Mouse (Mus musculus) spleen, postnatal 4 days (tissue): ENCODE results near the gene Nr5a2.

ENCODE experiments used
- DNase-seq, 2 experiments: peaks; one replicate each; pipeline ENCODE4 v3.0.0; 2022; ENCODE audit warnings: low spot score in 2 of 2

Nr5a2 gene

GRCm38 (mm10) chr1:136948511-136949275 is 11.6 kb downstream of the Nr5a2 start:
- DNase-seq: no peak

DNA sequence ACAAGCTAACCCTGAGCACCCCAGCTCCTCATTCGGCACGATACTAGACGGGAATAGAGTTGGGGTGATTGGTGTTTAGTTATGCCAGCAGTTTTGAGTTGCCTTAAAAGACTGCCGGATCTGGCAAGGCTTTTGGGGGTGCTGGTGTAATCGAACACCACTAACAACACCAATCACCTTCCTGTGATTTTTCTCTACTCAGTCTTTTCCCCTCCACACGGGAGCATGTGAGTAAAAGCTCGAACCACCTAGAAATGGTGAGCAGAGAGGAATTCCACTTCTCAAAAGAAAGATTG is 12.2 kb downstream of the Nr5a2 start:
- DNase-seq: no peak

GRCm38 (mm10) chr1:136947394-136948126 is 12.7 kb downstream of the Nr5a2 start:
- no peak for DNase-seq

- DNase-seq: no peak
Observed at GRCm38 (mm10) chr1:136946806-136947393, 13.3 kb downstream of the Nr5a2 start.

GRCm38 (mm10) chr1:136946404-136946803 is 13.8 kb downstream of the Nr5a2 start:
- DNase-seq: no peak

GRCm38 (mm10) chr1:136945876-136946275 is 14.4 kb downstream of the Nr5a2 start:
- DNase-seq: no peak

DNA sequence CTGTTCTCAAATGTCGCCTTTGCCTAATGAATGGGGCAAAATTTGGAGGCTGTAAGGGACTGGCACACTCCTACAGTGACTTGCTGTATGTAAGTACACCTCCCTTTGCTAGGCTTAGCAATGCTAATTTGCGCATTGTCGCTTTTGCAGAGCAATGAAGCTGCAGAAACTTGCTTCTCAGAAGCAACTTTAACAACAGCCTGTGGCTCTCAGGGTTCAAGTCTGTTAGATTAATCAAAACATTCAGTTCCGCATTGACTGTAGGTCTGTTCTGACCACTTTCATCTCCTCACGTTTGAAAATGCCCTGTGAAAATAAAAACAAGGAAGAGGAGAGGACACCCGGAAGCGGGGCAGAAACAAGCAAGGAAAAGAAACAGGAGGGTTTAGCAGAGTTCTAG is 14.8 kb downstream of the Nr5a2 start:
- no peak for DNase-seq

DNA sequence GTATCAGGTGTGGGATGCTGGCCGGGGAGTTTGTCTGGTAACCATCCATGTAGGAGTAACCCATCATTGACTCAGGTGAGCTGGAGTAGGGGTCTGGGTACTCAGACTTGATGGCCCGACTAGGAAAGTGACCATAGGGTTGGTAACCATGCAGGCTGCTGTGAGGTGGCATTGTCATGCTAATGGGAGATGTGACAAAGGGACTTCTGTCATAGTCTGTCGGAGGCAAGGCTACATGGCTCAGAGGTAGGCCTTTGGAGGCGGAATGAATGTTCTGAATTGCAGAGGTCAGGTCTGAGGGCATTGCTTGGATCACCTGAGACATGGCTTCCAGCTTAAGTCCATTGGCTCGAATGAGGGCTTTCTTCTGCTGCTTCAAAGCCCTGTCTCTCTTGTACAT is 19.6 kb downstream of the Nr5a2 start:
- DNase-seq: no peak

DNA sequence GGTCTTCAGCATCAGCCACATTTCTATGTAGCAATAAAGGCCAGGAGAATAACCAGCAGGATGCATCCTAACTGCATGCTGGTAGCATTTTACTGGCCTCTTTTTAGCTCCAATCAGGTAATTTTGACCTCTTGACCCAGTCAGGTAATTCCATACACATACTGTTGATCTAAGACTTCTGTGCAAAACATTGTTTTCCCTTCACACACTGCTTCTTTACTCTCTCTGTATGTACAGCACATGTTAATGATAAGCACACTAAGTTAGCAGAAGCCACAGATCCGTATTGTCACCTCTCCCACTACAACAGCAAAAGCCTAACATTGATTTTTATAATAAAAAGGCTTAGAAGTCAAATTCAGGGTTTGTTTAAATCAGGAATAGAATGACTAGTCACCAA is 21.0 kb downstream of the Nr5a2 start:
- DNase-seq: no peak

DNA sequence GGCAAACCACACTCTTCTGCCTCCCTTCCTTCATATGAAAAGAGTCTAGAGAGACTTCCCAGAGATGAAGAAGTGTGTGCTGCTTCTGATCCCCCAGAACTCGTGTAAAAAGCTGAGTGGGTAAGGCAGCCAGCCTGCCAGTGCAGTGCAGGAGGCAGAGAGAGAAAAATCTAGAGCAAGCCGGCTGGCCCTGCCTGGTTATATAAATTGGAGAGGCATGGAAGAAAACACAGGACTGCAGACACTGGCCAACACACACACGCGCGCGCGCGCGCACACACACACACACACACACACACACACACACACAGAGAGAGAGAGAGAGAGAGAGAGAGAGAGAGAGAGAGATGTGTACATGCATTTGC is 24.3 kb downstream of the Nr5a2 start:
- DNase-seq: no peak

GRCm38 (mm10) chr1:136935316-136935959 is 24.8 kb downstream of the Nr5a2 start:
- no peak for DNase-seq

DNA sequence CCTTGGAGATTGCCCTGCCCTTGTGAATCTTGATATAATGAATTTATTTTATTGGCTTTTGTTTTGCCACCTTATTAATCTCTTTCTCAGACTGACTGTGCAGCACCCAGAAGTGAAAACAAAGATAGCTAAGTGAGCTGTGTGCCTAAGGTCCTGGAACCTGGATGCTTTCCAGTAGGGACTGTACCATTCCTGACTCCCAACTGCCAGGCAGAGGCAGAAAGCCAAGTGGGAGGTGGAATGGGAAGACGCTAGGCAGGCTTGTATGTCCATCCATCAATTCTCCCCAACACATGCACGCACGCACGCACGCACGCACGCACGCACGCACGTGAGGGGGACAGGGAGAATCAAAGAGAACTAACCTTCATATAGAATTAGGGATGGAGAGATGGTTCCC is 26.2 kb downstream of the Nr5a2 start:
- no peak for DNase-seq

DNA sequence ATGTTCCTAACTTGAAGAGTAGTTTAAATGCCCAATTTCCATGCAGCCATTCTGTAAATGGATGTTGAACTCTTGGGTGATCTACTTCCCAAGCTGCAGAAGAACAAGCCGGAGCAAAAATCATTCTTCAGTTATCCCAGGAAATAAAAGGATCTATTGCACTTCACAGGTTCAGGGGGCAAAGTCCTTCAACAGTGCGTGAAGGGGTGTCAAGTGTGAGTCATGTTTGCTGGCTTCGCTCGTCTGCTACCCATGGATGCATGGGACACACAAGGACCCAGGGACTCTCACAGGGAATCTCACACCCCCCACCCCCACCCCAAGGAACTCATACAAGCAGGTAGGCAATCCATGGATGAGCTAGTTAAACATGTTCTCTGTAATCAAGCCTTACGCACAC is 29.2 kb downstream of the Nr5a2 start:
- no peak for DNase-seq

GRCm38 (mm10) chr1:136929743-136930142 is 30.5 kb downstream of the Nr5a2 start:
- DNase-seq: no peak

GRCm38 (mm10) chr1:136927428-136927827 is 32.8 kb downstream of the Nr5a2 start:
- no peak for DNase-seq

- no peak for DNase-seq
Observed at GRCm38 (mm10) chr1:136926026-136926425, 34.2 kb downstream of the Nr5a2 start.

- no peak for DNase-seq
Observed at GRCm38 (mm10) chr1:136920089-136920488, 40.2 kb downstream of the Nr5a2 start.

DNA sequence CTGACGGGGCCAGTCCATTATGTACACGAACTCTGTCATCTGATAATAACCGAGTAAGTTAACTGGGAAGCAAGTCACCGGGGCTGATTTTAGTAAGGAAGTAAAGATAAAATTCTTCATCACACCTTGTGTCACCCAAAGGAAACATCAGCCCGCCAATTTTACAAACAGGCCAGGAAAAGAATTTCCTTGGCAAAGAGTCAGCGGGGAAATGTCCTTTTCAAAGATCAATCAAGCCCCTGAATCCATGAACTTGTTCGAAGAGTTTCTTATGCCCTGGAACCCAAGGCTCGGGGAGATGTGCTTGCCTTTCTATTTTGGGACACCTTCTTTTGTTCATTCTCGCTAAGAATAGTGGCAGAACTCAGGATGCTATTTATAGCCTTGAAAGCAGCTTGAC is 41.5 kb downstream of the Nr5a2 start:
- DNase-seq: no peak

DNA sequence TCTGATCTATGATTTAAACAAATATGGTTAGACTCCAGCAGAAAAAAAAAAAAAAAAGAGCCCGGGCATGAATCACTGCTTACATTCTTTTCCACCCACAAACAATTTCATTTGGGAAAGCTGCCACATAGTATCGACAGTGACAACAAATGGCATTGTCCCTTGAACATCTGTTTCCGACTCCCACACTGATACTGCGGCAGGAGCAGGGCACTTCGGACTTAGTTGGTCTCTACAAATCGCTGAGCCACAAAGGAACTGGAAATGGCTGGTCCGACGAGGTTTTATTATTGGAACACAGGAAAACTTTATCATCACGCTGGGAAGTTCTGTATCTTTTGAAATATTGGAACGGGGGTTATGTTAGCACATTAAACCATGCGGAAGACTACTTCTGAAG is 44.8 kb downstream of the Nr5a2 start:
- DNase-seq: no peak

DNA sequence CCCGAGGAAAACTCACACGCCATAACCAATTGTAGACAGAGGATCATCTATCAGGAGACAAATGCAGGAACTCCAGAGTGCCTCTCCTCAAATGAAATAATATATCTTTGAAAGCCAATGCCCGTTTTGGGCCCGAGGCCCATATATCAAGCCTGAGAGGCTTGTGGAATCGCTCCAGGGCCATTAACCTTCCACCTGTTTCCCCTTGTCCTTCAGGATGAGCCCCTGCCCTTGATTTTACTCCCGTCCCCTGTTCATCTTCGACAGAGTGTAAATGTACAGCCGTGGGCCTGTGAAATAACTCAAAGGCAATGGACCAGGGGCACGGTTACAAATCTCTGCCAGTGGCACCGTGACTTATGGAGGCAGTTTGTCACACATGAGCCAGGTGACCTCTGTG is 48.3 kb downstream of the Nr5a2 start:
- DNase-seq: no peak

DNA sequence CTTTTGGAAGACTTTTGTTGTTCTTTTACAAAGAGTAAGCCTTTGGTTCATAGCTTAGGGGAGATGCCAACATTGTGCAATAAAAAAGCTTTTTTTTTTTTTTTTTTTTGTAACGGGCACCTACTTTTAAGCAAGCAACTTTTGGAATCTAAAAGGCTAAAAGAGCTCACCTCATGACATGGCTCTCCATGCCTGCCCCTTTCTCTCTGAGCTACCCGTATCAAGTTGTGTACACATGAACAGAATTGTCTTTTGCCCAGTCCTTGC is 48.7 kb downstream of the Nr5a2 start:
- DNase-seq: no peak

DNA sequence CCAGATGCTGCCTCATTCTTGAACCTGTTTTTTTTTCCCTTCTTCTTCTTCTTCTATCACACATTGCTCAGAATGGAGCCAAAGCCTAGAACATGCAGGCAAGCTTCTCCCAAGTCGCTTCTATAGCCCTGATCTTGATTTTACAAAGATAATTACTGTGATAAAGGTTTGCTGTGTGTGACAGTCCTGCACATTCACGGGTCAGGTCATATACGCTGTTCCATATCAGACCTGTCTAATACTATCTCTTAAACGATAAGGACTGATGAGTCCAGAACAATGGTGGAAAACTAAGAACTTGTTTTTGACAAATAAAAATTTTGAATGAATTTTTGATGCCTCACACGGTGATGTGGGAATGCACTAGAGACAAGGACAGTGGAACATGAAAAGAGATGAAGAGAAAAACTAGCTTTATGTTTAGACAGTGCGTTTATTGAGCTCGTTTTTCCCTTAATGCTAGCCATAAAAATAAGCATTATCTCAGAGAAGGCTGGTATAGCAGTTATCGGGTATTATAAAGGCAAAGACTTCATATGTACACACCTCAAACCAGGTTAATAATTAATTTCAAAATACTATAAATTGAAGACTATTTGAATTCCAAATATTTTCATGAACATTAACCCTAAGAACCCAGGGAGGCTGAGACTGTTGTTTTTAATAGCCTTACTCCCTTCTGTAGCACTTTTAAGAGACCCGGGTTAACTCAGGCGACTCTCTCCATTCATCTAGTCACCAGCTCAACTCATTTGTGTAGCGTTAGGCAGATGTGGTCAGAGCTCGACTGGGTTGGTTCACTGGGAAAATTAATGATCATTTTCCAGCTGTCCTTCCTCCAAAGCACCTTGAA is 49.3 kb downstream of the Nr5a2 start:
- no peak for DNase-seq
